Mouse (Mus musculus) limb, embryonic 12.5 days (tissue): ENCODE measurements around the gene Ankk1. TPM values are rescaled to one million over a fixed set of nuclear protein-coding genes. Genes with fewer than 3 reads are reported as not detected.

ENCODE experiments used
- polyA plus RNA-seq: library from polyadenylated mRNA; unstranded; fragments of >200 nt; fragmentation: Nextera tagmentation; extraction: Ambion mirVana; gene quantifications from 2 replicates; pipeline ENCODE4 v1.2.1, GENCODE M21; 2016

The Ankk1 gene
- polyA plus RNA-seq, 1 experiment from 2014 or later = not detected

Other genes starting within 250 kb of the Ankk1 start
- gene Gm4894, start 176.5 kb downstream of the Ankk1 start, polyA plus RNA-seq = not detected in 2 replicates
- gene Drd2, start 86.4 kb downstream of the Ankk1 start, polyA plus RNA-seq = not detected in 2 replicates
- gene Ttc12, start 59.2 kb upstream of the Ankk1 start, polyA plus RNA-seq = 1.3 and 1.8 TPM in 2 replicates